Mouse (Mus musculus): ENCODE results near the gene Sdc3. TPM values are rescaled to one million over a fixed set of nuclear protein-coding genes. Genes with fewer than 3 reads are reported as not detected.

Gene Sdc3
- 2.8 and 3.3 TPM in 2 replicates for total RNA-seq (2017)

DNA sequence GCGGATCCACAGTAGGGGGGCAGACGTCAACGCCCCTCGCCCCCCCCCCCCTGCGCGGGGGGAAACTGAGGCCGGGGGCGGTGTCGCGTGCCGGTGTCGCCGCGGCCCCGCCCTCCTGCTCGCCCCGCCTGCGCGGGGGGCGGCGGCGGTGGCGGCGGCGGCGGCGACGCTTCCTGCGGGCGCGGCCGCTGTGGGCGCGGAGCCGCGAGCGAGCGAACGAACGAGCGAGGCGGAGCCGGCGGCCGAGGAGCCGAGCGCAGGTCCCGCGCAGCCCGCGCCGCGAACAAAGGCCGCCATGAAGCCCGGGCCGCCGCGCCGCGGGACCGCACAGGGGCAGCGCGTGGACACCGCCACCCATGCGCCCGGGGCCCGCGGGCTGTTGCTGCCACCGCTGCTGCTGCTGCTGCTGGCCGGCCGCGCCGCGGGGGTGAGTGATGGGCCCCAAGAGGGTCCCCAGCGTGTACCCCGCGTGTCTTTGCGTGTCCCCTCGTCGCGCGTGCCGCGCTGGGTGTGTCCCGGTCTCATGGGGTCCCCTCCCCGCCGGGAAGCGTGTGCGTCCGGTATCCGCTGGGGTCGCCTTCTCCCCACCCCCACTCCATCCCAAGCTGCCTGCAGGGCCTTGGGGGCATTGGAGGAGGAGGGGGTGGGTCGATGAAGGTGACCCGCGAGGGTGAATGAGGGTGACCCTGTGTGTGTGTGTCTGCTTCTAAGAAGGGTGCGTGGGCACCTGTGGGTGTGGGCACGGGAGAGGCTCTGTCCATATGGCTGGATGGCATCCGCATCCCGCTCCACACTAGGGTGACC is at the start of gene Sdc3:
Gene Sdc3, plus strand, starts transcription at position 162 of the 804 bp plus-strand sequence.
- ATAC-seq (ENCODE audit: extremely low read depth, insufficient number of reproducible peaks, low FRiP score, poor library complexity, severe bottlenecking): no peak

DNA sequence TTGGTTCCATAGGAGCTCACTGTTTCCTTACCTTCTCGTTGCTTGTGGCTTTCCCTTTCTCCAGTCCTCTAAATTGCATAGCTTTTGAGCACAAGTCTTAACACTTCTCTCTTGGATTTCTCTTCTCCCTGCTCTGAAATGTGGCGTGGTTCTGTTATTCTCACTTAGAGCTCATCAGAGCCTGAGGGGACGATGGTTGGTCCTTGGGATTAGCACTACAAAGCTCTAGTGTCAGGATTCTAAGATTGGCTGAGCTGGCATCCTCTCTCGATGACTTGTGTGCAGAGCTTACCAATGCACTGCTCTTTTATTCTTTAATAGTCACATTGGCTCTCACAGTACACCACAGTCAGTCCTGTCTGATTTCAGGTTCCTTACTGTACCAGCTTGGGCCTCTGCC is 48.3 kb upstream of the Sdc3 start:
- no peak for ATAC-seq (ENCODE audit: extremely low read depth, insufficient number of reproducible peaks, low FRiP score, poor library complexity, severe bottlenecking)

DNA sequence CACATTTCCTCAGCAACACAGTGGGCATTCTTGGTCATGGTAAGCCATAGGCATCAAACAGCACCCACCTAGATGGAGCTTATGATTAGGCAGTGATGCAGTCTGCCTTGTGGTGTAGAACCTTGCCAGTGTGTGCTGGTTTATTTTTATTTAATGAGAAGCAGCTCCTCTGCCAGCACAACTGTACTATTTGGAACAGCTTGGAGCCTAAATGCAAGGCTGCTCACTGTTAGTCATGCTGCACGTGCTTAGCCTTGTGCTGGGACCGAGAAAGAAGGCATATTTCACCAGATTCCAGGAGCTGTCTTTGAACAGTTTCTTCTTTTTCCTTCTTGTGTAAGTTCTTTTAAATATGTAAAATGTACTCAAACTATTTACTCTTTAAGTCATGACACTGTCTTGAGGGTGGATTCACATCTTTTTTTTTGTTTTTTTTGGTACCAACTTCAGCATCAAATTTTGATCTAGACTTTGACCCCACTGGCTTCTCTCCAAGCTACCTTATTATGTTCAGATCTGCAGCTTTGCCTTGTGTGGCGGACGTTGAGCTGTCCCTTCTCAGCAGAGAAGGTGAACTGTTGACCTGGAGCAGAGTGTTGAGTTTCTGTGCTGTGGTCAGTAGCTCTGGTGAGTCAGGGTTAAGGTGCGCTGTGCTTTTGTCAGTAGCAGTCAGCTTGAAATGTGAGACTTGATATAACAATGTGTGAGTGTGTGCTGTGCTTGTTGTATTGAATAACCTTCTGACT is 46.6 kb upstream of the Sdc3 start:
- no peak for ATAC-seq (ENCODE audit: extremely low read depth, insufficient number of reproducible peaks, low FRiP score, poor library complexity, severe bottlenecking)

DNA sequence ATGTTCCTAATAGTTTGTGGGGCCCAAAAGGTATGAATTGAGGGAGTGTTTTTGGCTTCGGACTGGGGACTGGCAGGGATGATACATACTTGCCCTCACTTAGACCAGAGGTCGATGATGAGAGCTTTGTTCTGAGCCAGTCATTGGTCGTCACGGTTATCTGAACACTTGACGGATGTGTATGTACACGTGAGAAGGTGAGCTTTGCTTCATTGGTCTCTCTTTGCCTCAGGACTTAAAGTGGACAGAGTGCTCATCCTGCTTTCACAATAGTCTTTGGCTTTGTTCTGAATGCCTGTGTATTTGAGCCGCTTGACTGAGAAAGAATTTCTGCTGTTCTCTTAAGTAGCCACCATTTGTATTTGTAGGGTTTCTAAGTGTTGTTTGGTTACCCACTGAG is 42.8 kb upstream of the Sdc3 start:
- ATAC-seq (ENCODE audit: extremely low read depth, insufficient number of reproducible peaks, low FRiP score, poor library complexity, severe bottlenecking): no peak

DNA sequence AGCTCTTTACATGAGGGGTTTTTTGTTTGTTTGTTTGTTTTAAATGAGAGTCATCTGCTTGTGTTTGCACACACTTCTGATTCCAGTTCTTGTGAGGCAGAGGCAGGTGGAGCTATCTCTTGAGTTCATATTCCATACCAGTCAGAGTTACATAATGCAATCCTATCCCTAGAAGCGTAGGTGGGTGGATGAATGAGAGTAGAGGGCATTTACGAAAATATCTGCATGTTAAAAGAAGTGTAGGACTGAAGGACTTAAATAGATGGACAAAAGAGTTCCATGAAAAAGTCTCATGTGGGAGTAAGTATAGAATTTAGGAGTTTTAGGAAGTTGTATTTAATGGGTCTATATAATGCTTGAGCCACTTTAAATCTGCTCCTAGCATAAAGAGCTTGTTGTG is 40.4 kb upstream of the Sdc3 start:
- ATAC-seq (ENCODE audit: extremely low read depth, insufficient number of reproducible peaks, low FRiP score, poor library complexity, severe bottlenecking): no peak

DNA sequence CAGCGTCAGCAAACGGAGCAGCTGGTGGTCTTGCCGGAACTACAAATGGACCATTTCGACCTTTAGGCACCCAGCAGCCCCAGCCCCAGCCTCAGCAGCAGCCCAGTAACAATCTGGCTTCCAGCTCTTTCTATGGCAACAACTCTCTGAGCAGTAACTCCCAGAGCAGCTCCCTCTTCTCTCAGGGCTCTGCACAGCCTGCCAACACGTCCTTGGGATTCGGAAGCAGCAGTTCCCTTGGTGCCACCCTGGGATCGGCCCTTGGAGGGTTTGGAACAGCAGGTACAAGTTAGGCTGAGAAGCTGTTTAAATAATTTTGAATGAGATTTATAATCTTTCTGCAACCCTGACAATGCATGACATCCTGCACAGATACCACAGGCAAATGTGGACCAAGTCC is 39.7 kb upstream of the Sdc3 start:
- ATAC-seq (ENCODE audit: extremely low read depth, insufficient number of reproducible peaks, low FRiP score, poor library complexity, severe bottlenecking): no peak

DNA sequence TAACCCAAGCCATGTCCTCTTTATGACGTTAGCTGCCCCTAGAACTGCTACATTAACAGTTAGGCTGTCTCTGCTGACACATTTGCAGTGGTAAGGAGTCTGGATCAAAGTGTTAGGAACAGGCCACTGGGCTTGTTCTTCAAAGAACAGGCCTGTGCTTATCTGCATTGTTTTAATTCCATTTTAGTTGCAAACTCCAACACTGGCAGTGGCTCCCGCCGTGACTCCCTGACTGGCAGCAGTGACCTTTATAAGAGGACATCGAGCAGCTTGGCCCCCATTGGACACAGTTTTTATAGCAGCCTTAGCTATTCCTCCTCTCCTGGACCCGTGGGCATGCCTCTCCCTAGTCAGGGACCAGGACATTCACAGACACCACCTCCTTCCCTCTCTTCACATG is 38.6 kb upstream of the Sdc3 start:
- no peak for ATAC-seq (ENCODE audit: extremely low read depth, insufficient number of reproducible peaks, low FRiP score, poor library complexity, severe bottlenecking)

DNA sequence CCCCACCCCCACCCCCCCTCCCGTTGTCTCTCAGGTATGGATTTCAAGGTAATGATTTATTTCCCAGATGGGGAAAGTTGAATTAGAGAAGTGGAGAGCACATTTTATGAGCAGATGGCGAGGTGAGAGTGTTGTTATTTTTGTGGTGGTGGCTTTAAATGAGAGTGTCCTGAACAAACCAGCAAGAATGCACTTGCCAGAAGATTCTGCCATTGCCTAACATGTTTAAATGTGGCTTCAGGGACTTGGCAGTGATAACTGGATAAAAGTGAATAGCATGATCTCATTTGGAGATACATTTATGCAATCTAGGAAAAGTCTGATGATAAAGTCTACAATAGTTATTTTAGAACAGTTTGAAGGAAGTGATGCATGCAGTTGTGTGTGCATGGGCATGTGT is 37.6 kb upstream of the Sdc3 start:
- ATAC-seq (ENCODE audit: extremely low read depth, insufficient number of reproducible peaks, low FRiP score, poor library complexity, severe bottlenecking): no peak

DNA sequence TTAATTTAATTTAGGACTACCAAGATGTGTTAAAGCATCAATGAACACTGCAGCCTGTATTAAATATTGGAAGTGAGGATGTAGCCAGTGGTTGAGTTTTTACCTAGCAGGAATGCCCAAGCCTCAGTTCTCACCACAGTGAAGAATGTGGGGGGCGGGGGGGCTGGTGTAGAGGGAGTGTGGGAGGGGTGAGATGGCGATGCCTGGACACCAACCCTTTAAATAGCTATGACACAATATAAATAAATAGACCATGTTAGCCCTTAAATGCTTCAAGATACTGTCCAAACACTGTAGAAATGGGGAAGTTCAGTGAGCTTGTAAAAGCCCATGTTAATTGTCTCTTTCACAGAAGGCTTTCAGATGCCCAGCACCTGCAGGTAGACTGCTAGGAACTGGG is 32.5 kb upstream of the Sdc3 start:
- no peak for ATAC-seq (ENCODE audit: extremely low read depth, insufficient number of reproducible peaks, low FRiP score, poor library complexity, severe bottlenecking)

DNA sequence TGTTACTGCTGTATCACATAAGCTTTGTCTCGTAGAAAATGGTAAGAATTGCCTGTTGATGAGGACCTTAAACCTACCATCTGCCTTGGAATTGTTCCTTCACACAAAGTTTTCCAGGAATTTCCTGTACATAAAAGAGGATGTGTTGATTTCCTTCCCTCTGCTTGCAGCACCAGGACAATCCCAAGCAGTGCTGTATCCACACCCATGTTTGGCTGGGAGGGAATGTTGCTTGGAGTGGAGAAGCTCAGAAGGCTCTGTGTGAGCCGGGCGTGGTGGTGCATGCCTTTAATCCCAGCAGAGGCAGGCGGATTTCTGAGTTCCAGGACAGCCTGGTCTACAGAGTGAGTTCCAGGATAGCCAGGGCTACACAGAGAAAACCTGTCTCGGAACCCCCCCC is 30.5 kb upstream of the Sdc3 start:
- ATAC-seq (ENCODE audit: extremely low read depth, insufficient number of reproducible peaks, low FRiP score, poor library complexity, severe bottlenecking): no peak

DNA sequence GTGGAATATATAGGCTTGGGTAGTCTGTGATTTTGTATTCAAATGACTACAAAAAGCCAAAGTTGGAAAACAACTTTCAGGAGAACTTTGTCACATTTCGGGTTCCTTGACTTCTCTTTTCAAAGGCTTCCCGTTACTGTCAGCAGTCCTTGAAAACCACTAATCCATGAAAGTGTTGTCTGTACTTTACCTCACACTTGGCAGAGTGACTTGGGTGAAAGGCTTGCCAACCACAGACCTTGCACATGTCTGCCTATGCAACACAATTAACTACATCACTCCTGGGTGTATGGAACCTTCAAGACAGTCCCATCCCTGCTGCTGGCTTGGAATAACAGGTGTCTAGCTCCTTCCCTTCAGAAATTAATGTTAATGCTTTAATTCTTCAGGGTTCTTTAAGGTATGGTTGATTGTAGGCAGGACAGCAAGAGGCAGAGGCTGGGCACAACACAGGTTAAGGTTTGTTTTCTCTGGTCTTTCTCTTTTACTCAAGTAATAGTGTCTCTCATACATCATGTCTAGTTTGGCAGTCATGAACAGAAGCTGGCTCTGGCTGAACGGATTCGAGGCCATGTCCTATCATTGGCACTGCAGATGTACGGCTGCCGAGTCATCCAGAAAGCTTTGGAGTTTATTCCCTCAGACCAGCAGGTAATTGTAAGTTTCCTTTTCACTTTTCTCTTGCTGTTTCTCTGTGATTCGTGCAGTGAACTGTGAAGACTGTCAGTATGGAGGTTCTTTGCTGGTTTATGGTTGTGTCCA is 26.8 kb upstream of the Sdc3 start:
- no peak for ATAC-seq (ENCODE audit: extremely low read depth, insufficient number of reproducible peaks, low FRiP score, poor library complexity, severe bottlenecking)

DNA sequence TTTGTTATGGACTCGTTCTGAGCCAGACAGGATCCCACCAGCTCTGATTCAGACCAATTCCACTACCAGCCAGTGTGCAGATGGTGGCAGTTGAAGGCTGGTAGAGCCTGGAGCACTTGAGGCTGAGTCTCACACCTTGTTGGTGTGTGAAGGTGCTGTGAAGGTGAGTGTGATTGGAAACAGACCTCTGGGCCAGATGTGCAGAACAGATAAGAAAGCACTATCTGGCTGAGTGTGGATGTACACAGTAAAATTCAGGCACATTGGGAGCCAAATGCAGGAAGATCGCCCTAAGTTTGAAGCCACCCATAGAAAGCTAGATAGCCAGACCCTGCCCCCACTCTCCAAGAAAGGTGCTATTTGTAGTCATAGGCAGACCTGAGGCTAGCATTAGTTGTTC is 25.9 kb upstream of the Sdc3 start:
- ATAC-seq (ENCODE audit: extremely low read depth, insufficient number of reproducible peaks, low FRiP score, poor library complexity, severe bottlenecking): no peak

DNA sequence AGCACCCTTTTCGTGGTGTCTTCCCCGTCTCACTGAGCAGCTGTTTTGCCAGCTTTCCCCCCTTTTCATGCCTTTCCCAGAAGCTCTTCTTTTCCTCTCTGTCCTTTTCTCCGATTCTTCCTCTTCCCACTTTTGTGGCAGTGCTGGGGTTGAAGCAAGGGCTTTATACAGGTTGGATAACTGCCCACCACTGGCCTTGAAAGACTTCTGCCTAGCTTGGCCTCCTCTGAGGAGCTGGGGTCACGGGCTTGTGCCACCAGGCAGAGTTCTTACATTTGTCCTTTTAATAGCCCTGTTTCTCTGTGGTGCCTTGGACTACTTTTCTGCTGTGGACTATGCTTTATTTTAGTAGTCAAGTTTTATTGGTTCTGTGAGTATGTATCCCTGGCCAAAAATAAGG is 25.4 kb upstream of the Sdc3 start:
- ATAC-seq (ENCODE audit: extremely low read depth, insufficient number of reproducible peaks, low FRiP score, poor library complexity, severe bottlenecking): no peak

DNA sequence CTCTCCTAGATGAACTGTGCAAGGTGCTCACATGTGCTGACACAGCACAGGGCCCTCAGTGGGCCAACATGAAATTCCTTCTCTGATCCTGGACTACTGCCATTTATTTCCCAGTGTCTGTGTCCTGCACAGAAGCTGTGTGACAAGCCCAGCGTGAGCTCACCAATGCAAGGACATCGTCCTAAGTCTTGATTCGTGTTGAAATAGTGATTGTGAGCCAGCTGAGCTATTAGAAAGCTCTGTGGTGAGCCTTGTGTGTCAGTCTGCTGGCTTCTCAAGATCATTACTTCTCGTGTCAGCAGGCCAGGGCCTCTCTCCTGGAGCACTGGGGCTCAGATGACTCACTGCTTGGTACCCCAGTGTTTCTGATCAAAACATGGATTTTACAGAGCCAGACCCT is 18.4 kb upstream of the Sdc3 start:
- ATAC-seq (ENCODE audit: extremely low read depth, insufficient number of reproducible peaks, low FRiP score, poor library complexity, severe bottlenecking): no peak

DNA sequence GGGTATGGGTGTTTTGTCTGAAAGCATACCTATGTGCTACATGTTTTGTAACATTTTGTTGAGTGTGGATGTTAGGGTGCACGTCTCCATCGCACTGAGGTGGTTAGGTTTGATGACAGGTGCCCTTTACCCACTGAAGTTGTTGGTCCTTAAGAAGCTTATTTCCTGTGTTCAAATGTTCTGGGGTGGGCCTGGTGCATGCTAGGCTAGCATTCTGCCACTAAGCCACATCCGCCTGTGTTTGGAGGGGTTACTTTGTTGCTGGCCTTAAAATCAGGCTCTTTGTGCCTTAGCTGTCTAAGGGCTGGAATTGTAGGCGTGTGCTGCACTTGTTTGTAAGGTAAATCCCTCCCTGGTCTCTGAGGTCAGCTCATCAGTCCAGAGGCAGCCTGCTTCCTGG is 17.5 kb upstream of the Sdc3 start:
- ATAC-seq (ENCODE audit: extremely low read depth, insufficient number of reproducible peaks, low FRiP score, poor library complexity, severe bottlenecking): peak; percentile 26; the same call in 1 of the 2 replicates

DNA sequence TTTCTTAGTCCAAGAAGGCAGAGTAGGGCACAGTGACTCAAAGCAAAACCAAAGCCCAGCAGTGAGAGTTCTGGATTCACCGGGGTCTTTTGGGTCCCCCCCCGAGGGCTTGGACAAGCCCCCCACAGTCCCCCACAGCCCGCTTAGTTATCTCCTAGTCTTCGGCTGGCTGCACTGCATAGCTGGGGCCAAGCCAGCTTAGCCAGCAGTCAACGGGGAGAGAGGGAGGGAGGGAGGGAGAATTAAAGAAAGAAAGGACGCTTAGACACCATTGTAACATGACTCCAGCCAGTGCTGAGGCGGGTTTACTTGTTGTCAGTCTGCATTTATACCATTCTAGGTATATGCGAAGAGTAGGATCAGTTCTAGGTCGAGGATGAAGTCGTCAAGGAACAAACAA is 14.7 kb upstream of the Sdc3 start:
- ATAC-seq (ENCODE audit: extremely low read depth, insufficient number of reproducible peaks, low FRiP score, poor library complexity, severe bottlenecking): no peak

DNA sequence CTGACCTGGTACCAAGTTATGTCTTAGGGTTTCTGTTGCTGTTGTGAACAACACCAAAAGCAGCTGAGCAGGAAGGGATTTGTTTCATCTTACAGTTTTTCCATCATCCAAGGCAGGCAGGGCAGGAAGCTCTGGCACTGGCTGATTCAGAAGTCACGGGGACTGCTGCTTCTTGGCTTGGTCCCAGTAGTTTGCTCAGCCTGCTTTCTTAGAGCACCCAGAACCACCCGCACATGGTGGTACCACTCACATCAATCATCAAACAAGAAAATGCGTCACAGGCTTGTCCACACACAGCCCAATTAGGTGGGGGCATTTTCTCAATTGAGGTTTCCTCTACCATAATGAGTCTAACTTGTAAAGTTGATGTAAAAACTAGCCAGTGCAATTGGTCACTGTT is 13.3 kb upstream of the Sdc3 start:
- ATAC-seq (ENCODE audit: extremely low read depth, insufficient number of reproducible peaks, low FRiP score, poor library complexity, severe bottlenecking): no peak

DNA sequence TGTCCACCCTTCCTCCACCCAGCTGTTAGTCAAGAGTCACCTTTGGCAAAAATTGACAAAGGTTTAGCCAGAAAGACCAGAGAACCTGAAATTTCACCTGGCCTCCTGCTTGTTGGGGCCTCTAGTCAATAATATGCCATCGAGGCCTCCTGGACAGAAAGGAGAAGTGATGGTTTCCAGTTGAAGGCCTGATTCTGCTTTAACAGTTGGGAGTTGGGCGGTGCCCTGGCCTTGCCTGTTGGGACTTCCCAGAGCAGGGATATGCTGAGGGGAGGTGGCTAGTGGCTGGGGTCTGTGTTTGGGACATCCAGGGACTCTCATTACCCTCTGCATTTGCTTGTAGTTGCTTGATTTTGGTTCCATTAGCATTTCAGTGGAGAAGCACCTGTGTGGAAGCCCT is 9.8 kb upstream of the Sdc3 start:
- ATAC-seq (ENCODE audit: extremely low read depth, insufficient number of reproducible peaks, low FRiP score, poor library complexity, severe bottlenecking): no peak

DNA sequence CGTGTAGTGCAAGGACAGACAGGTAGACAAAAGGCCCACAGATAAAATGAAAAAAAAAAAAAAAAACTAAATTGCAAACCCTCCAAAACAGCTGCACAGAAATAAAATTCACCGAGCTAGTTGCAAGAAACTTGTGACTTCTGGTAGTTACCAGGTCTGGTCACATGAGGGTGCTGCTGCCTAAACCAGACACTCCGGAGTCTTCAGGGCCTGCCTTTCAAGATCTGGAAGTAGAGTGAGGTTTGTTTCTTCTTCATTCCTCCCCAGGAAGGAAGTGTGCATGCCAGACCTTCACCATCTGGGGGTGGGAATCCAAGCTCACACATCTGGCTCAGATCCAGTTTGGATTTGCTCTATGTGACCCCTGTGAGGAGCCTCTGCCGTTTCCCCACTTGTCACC is 7.6 kb upstream of the Sdc3 start:
- 0 out of 2 replicates have a peak, but pooled peaks have one; percentile 27 for ATAC-seq (ENCODE audit: extremely low read depth, insufficient number of reproducible peaks, low FRiP score, poor library complexity, severe bottlenecking)

DNA sequence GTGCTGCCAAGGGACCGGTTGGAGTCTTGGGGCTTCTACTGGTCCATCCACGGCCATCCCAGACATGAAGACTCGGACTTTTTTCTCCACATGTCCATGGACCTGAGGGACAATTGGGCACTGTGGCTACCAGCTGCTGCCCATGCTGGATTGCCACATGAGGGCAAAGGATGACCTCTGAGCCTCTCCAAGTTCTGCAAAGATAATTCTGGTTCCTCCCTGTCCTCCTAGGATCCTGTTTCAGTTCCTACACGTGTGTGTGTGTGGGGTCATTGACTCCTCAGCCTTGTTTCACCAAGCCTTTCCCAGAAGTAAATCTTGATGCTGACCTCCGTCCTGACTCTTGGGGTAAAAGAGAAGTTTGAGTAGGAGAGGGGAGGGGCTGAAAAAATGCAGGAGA is 4.8 kb upstream of the Sdc3 start:
- ATAC-seq (ENCODE audit: extremely low read depth, insufficient number of reproducible peaks, low FRiP score, poor library complexity, severe bottlenecking): no peak

All from neutrophil, adult 5-6 weeks (primary cell).